Mouse (Mus musculus): Measurements from ENCODE around the gene Eif3k. TPM values are rescaled to one million over a fixed set of nuclear protein-coding genes. Genes with fewer than 3 reads are reported as not detected.
A peak's percentile ranks its signal among the peaks of the same experiment; 100 is the strongest.

Gene Eif3k
- polyA plus RNA-seq, 1 experiment from 2014 or later, result 409 TPM

DNA sequence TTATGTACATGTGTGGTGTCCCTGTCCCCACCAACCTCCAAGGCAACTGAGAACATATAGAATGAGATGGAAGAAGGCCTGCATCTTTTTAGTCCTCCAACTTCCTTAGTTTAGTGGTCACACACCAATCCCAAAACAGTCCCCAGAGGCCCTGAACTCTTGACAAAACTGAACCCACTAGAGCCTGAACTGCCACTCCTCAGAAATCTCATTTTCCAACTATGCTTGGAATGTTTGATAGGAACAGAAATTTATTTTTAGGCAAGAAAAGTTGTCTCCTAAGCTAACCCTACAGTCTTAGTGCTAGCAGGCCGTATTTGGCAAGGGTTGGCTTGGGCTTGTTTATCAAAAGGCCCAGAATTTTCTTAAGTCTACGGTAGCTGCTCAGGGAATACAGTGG, 29.9 kb downstream of the Eif3k start:
- Histone ChIP-seq H3K4me3 (ENCODE audit: low read depth, low read length) (no peak overlapping the region), H3K27ac (ENCODE audit: low read depth, low read length) (no peak overlapping the region), H3K9ac (ENCODE audit: low read depth, low read length) (no peak overlapping the region), H3K9me3 (ENCODE audit: control insufficient read depth, low read length) (no peaks in the 10 kb centered on the region), H3K36me3 (ENCODE audit: control insufficient read depth, insufficient read depth, low read length) (no peaks in the 10 kb centered on the region), H3K4me1 (replicated peaks; ENCODE audit: control insufficient read depth, insufficient read depth, low read length) (peaks cover 5% of the 10 kb centered on the region), H3K27me3 (ENCODE audit: control insufficient read depth, insufficient read depth, low read length) (no peaks in the 10 kb centered on the region), H3K4me2 (replicated peaks; ENCODE audit: low read depth, low read length) (no peak overlapping the region)
- ATAC-seq (ENCODE audit: low FRiP score) (no peak), DNase-seq (ENCODE audit: low spot score) (no peak)
- 92% methylated on average over 2 of the region's 2 CpGs for WGBS

DNA sequence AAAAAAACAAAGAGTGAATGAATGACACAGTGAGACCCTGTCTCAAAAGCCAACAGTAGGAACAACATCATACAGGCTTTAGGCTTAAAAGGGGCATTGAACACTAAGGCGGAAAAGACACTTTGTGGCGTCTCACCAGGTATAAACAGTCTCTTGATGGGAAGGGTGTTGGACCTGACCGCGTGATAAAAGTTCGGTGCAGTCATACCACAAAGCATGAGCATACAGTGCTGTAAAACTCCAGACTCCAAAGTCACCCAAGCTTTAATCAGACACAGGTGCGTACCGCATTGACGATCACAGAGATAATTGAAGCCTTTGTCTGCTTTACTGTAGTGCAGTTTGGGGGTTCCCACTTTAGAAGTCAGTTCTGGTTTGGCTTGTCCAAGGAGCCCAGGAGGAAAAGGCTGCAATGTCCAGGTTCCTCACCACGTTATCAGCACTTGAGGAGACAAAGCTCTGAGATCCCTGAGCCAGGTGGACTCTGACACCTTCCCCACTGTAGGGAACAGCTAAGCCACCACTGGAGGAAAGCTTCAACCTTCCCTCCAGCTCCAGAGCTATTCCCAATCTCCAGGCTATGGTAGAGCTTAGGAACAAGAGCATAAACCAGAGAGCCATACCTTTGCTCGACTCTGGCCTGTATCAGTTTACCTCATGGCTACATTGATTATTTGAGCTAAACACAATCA, 31.2 kb downstream of the Eif3k start:
- Histone ChIP-seq H3K9me3 (ENCODE audit: control insufficient read depth, low read length) (no peaks in the 10 kb centered on the region), H3K27me3 (ENCODE audit: control insufficient read depth, insufficient read depth, low read length) (no peaks in the 10 kb centered on the region), H3K4me2 (replicated peaks; ENCODE audit: low read depth, low read length) (no peak overlapping the region), H3K9ac (ENCODE audit: low read depth, low read length) (no peak overlapping the region), H3K36me3 (ENCODE audit: control insufficient read depth, insufficient read depth, low read length) (no peaks in the 10 kb centered on the region), H3K4me1 (replicated peaks; ENCODE audit: control insufficient read depth, insufficient read depth, low read length) (peaks cover 5% of the 10 kb centered on the region), H3K27ac (ENCODE audit: low read depth, low read length) (no peak overlapping the region), H3K4me3 (ENCODE audit: low read depth, low read length) (no peak overlapping the region)
- WGBS, result 94% methylated on average over 10 of the region's 10 CpGs
- DNase-seq (ENCODE audit: low spot score), result no peak
- ATAC-seq (ENCODE audit: low FRiP score), result no peak

- no peak overlapping the region for H3K9ac ChIP-seq (ENCODE audit: low read depth, low read length)
- no peak overlapping the region for H3K27ac ChIP-seq (ENCODE audit: low read depth, low read length)
- H3K4me3 ChIP-seq (ENCODE audit: low read depth, low read length), result no peak overlapping the region
- 90% methylated on average over 2 of the region's 2 CpGs for WGBS
- no peaks in the 10 kb centered on the region for H3K36me3 ChIP-seq (ENCODE audit: control insufficient read depth, insufficient read depth, low read length)
- ATAC-seq (ENCODE audit: low FRiP score), result no peak
- no peak overlapping the region for H3K4me2 ChIP-seq (replicated peaks; ENCODE audit: low read depth, low read length)
- DNase-seq (ENCODE audit: low spot score), result no peak
- H3K27me3 ChIP-seq (ENCODE audit: control insufficient read depth, insufficient read depth, low read length), result no peaks in the 10 kb centered on the region
- H3K4me1 ChIP-seq (replicated peaks; ENCODE audit: control insufficient read depth, insufficient read depth, low read length), result peaks cover 5% of the 10 kb centered on the region
- H3K9me3 ChIP-seq (ENCODE audit: control insufficient read depth, low read length), result no peaks in the 10 kb centered on the region
These were observed 32.4 kb downstream of the Eif3k start for GRCm38 (mm10) chr7:28949298-28949697.

DNA sequence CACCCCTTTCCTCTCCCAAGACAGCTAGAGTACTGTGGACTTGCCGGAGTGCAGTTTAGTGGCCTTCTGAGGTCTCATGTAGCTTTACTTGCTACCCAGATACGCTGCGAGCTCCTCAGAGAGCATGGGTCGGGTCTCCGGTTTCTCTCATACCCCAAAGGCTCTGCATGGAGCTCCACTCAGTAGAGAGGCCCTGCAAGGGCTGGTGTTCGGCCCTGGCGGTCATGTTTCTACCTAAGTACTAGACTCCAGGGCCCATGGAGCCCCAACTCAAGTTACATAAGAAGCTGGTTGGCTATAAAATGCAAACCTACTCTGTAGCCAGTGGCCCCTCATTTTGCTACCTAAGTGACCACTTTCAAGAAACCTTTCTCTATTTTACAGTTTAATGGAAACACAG, 32.9 kb downstream of the Eif3k start:
- no peak for DNase-seq (ENCODE audit: low spot score)
- 87% methylated on average over 7 of the region's 7 CpGs for WGBS

GRCm38 (mm10) chr7:28946271-28946610, 35.4 kb downstream of the Eif3k start:
- Histone ChIP-seq H3K4me3 (ENCODE audit: low read depth, low read length) (no peak overlapping the region), H3K4me2 (replicated peaks; ENCODE audit: low read depth, low read length) (no peak overlapping the region), H3K9me3 (ENCODE audit: control insufficient read depth, low read length) (no peaks in the 10 kb centered on the region), H3K27me3 (ENCODE audit: control insufficient read depth, insufficient read depth, low read length) (no peaks in the 10 kb centered on the region), H3K27ac (ENCODE audit: low read depth, low read length) (peak overlapping the region; percentile 58; the same call in 1 of the 2 replicates), H3K36me3 (ENCODE audit: control insufficient read depth, insufficient read depth, low read length) (no peaks in the 10 kb centered on the region), H3K4me1 (replicated peaks; ENCODE audit: control insufficient read depth, insufficient read depth, low read length) (no peaks in the 10 kb centered on the region; the same call in 1 of the 2 replicates), H3K9ac (ENCODE audit: low read depth, low read length) (no peak overlapping the region)
- 40% methylated on average over 1 of the region's 1 CpGs for WGBS
- ATAC-seq (ENCODE audit: low FRiP score) (no peak), DNase-seq (ENCODE audit: low spot score) (peak; percentile 28)

More for the DNA sequence above, 32.9 kb downstream of the Eif3k start:
- no peak overlapping the region for H3K4me2 ChIP-seq (replicated peaks; ENCODE audit: low read depth, low read length)
- H3K4me3 ChIP-seq (ENCODE audit: low read depth, low read length), result no peak overlapping the region
- H3K4me1 ChIP-seq (replicated peaks; ENCODE audit: control insufficient read depth, insufficient read depth, low read length), result peaks cover 4% of the 10 kb centered on the region
- H3K9ac ChIP-seq (ENCODE audit: low read depth, low read length), result no peak overlapping the region
- no peaks in the 10 kb centered on the region for H3K36me3 ChIP-seq (ENCODE audit: control insufficient read depth, insufficient read depth, low read length)
- no peak overlapping the region for H3K27ac ChIP-seq (ENCODE audit: low read depth, low read length)
- no peak for ATAC-seq (ENCODE audit: low FRiP score)
- no peaks in the 10 kb centered on the region for H3K9me3 ChIP-seq (ENCODE audit: control insufficient read depth, low read length)
- no peaks in the 10 kb centered on the region for H3K27me3 ChIP-seq (ENCODE audit: control insufficient read depth, insufficient read depth, low read length)

DNA sequence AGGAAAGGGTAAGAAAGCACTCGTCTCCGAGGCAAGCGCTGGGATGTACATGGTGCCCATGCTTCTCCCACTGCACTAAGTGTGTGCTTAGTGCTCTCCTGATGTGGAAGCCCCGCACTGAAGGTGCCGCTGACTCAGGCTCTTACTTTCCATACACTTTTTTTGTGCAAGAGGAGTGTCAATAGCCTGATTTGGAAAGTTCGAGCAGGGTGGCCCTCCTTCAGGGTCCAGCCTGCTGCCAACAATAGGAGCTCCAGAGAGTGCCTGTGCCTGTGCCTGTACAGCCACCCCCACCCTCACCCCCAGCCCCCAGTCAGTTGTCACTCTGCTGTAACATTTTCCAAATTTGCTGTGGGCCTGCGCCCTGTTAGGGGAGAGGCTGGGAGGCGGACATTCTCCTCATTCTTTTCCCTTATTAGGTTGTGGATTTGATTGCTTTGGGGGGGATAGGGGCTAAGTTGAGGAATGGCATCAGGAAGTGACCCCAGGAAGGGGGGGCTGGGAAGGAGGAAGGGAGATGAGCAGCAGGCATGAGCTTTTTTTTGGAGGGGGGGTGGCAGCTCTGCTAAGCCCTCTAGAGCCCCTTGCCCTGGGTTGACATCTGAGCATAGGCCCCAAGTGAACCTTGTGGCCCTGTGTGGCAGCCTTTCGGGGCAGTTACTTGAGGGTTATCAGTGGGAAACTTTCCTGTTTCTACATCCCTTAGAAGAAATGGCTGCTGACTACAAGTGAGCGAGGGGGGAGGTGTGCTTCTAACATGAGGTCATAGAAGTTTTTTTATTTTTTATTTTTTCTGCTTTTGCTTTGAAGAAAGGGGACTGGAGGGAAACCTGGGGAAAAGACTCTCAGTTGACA, 36.0 kb downstream of the Eif3k start:
- 40% methylated on average over 10 of the region's 10 CpGs for WGBS
- peak overlapping the region; percentile 58 for H3K27ac ChIP-seq (ENCODE audit: low read depth, low read length)
- H3K27me3 ChIP-seq (ENCODE audit: control insufficient read depth, insufficient read depth, low read length), result no peaks in the 10 kb centered on the region
- H3K4me1 ChIP-seq (replicated peaks; ENCODE audit: control insufficient read depth, insufficient read depth, low read length), result no peaks in the 10 kb centered on the region; the same call in 1 of the 2 replicates
- H3K9ac ChIP-seq (ENCODE audit: low read depth, low read length), result no peak overlapping the region
- H3K4me3 ChIP-seq (ENCODE audit: low read depth, low read length), result no peak overlapping the region
- no peak for ATAC-seq (ENCODE audit: low FRiP score)
- no peaks in the 10 kb centered on the region for H3K36me3 ChIP-seq (ENCODE audit: control insufficient read depth, insufficient read depth, low read length)
- H3K4me2 ChIP-seq (replicated peaks; ENCODE audit: low read depth, low read length), result no peak overlapping the region
- peak; percentile 31 for DNase-seq (ENCODE audit: low spot score)
- no peaks in the 10 kb centered on the region for H3K9me3 ChIP-seq (ENCODE audit: control insufficient read depth, low read length)

DNA sequence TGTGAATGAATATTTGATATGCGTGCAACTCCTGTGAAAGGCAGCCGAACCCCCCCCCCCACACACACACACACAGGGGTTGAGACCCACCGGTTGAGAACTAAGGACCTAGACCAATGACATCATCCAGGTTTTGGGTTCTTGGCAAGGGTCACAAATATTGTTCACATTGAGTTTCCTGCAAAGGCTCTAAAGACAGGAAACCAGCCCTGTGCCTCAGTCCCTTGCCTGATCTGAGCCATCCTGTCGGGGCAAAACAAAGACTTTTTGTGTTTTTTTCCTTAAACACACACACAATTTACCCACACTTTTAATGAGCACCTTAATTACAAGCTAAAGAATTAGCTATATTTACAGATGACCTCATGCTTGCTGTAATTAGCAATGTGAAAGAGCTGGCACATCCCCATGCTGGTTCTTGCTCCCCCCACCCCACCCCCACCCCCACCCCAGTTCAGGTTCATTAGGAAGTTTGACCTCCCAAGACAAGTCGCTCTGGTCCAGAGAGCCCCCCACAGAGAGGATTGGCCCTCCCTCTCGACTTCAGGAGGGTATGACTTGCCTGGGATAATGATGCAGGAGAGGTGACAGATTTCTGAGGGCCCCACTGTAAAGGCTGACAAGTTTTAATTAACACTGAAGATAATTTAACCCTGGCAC, 36.8 kb downstream of the Eif3k start:
- Histone ChIP-seq H3K4me2 (replicated peaks; ENCODE audit: low read depth, low read length) (no peak overlapping the region), H3K36me3 (ENCODE audit: control insufficient read depth, insufficient read depth, low read length) (no peaks in the 10 kb centered on the region), H3K4me3 (ENCODE audit: low read depth, low read length) (no peak overlapping the region), H3K27ac (ENCODE audit: low read depth, low read length) (peak overlapping the region; percentile 58), H3K4me1 (replicated peaks; ENCODE audit: control insufficient read depth, insufficient read depth, low read length) (no peaks in the 10 kb centered on the region; the same call in 1 of the 2 replicates), H3K27me3 (ENCODE audit: control insufficient read depth, insufficient read depth, low read length) (no peaks in the 10 kb centered on the region), H3K9me3 (ENCODE audit: control insufficient read depth, low read length) (no peaks in the 10 kb centered on the region), H3K9ac (ENCODE audit: low read depth, low read length) (no peak overlapping the region)
- DNase-seq (ENCODE audit: low spot score) (no peak), ATAC-seq (ENCODE audit: low FRiP score) (no peak)
- 51% methylated on average over 6 of the region's 6 CpGs for WGBS

DNA sequence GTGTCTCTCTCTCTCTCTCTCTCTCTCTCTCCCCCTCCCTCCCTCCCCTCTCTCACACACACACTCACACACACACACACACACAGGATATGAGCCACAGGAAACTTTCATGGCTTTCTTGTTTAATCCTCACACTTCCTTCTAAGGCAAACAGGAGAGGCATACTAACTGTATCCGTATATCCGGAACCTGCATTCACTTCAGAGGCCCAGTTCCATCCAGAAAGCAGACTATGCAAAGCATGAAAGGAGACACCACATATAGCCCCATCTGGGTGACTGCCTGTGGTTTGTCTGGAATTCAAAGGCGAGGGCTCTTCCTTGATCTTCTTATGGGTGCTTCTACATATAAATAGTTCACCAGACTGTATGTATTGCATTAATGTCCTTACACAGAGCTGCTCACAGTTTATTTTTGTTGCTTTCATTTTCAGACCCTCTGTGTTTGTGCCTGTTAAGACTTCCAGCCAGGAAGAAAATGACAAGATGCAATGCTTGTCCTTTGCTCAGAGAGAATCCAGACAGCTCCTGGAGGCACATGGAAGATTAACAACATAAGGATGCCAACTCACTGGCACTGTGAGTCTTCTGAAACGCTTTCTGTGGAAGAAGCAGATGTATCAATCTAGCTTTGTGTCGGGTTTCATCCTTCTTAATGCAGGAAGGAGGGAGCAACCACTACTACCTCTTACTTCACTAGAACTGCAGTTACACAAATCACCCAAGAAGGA, 38.0 kb downstream of the Eif3k start:
- WGBS, result 69% methylated on average over 5 of the region's 5 CpGs
- ATAC-seq (ENCODE audit: low FRiP score), result no peak
- H3K27ac ChIP-seq (ENCODE audit: low read depth, low read length), result 0 out of 2 replicates have a peak overlapping the region, but pooled peaks have one; percentile 20
- H3K36me3 ChIP-seq (ENCODE audit: control insufficient read depth, insufficient read depth, low read length), result no peaks in the 10 kb centered on the region
- H3K4me1 ChIP-seq (replicated peaks; ENCODE audit: control insufficient read depth, insufficient read depth, low read length), result no peaks in the 10 kb centered on the region; the same call in 1 of the 2 replicates
- no peaks in the 10 kb centered on the region for H3K9me3 ChIP-seq (ENCODE audit: control insufficient read depth, low read length)
- H3K4me2 ChIP-seq (replicated peaks; ENCODE audit: low read depth, low read length), result no peak overlapping the region
- no peaks in the 10 kb centered on the region for H3K27me3 ChIP-seq (ENCODE audit: control insufficient read depth, insufficient read depth, low read length)
- H3K9ac ChIP-seq (ENCODE audit: low read depth, low read length), result no peak overlapping the region
- no peak overlapping the region for H3K4me3 ChIP-seq (ENCODE audit: low read depth, low read length)
- DNase-seq (ENCODE audit: low spot score), result no peak

Measured in hindbrain, embryonic 11.5 days (tissue).